Mouse (Mus musculus): Measurements from ENCODE around the gene Cenpu. TPM values are rescaled to one million over a fixed set of nuclear protein-coding genes. Genes with fewer than 3 reads are reported as not detected.

Gene Cenpu
- polyA plus RNA-seq, 1 experiment from 2014 or later, result 6.7 TPM

GRCm38 (mm10) chr8:46587911-46588310 lies 36.1 kb downstream of the Cenpu start:
- Histone ChIP-seq H3K4me2 (ENCODE audit: low read depth, low read length) (no peak overlapping the region), H3K27ac (ENCODE audit: low read depth, low read length) (no peak overlapping the region), H3K27me3 (ENCODE audit: control insufficient read depth, insufficient read depth, low read length) (no peaks in the 10 kb centered on the region), H3K9ac (replicated peaks; ENCODE audit: low read depth, low read length) (no peak overlapping the region), H3K4me1 (ENCODE audit: control insufficient read depth, insufficient read depth, low read length) (no peaks in the 10 kb centered on the region), H3K4me3 (ENCODE audit: low read depth, low read length) (no peak overlapping the region), H3K36me3 (ENCODE audit: control insufficient read depth, insufficient read depth, low read length) (no peaks in the 10 kb centered on the region), H3K9me3 (ENCODE audit: control insufficient read depth, low read length) (no peaks in the 10 kb centered on the region)
- WGBS, result 95% methylated on average over 5 of the region's 5 CpGs
- ATAC-seq (ENCODE audit: low read depth), result no peak

GRCm38 (mm10) chr8:46588663-46589062 lies 36.8 kb downstream of the Cenpu start:
- H3K9ac ChIP-seq (replicated peaks; ENCODE audit: low read depth, low read length), result no peak overlapping the region
- no peaks in the 10 kb centered on the region for H3K27me3 ChIP-seq (ENCODE audit: control insufficient read depth, insufficient read depth, low read length)
- no peaks in the 10 kb centered on the region for H3K9me3 ChIP-seq (ENCODE audit: control insufficient read depth, low read length)
- H3K27ac ChIP-seq (ENCODE audit: low read depth, low read length), result no peak overlapping the region
- no peak overlapping the region for H3K4me3 ChIP-seq (ENCODE audit: low read depth, low read length)
- H3K4me1 ChIP-seq (ENCODE audit: control insufficient read depth, insufficient read depth, low read length), result no peaks in the 10 kb centered on the region
- no peak for ATAC-seq (ENCODE audit: low read depth)
- no peaks in the 10 kb centered on the region for H3K36me3 ChIP-seq (ENCODE audit: control insufficient read depth, insufficient read depth, low read length)
- 92% methylated on average over 2 of the region's 2 CpGs for WGBS
- H3K4me2 ChIP-seq (ENCODE audit: low read depth, low read length), result no peak overlapping the region

GRCm38 (mm10) chr8:46593067-46593466 lies 41.2 kb downstream of the Cenpu start:
- H3K9ac ChIP-seq (replicated peaks; ENCODE audit: low read depth, low read length), result no peak overlapping the region
- no peaks in the 10 kb centered on the region for H3K9me3 ChIP-seq (ENCODE audit: control insufficient read depth, low read length)
- no peak overlapping the region for H3K4me3 ChIP-seq (ENCODE audit: low read depth, low read length)
- H3K27ac ChIP-seq (ENCODE audit: low read depth, low read length), result no peak overlapping the region
- 84% methylated on average over 8 of the region's 8 CpGs for WGBS
- H3K4me1 ChIP-seq (ENCODE audit: control insufficient read depth, insufficient read depth, low read length), result no peaks in the 10 kb centered on the region
- ATAC-seq (ENCODE audit: low read depth), result no peak
- no peaks in the 10 kb centered on the region for H3K27me3 ChIP-seq (ENCODE audit: control insufficient read depth, insufficient read depth, low read length)
- H3K4me2 ChIP-seq (ENCODE audit: low read depth, low read length), result no peak overlapping the region
- H3K36me3 ChIP-seq (ENCODE audit: control insufficient read depth, insufficient read depth, low read length), result no peaks in the 10 kb centered on the region

GRCm38 (mm10) chr8:46593772-46594171 lies 41.9 kb downstream of the Cenpu start:
- H3K27me3 ChIP-seq (ENCODE audit: control insufficient read depth, insufficient read depth, low read length), result no peaks in the 10 kb centered on the region
- 86% methylated on average over 2 of the region's 2 CpGs for WGBS
- no peak overlapping the region for H3K4me3 ChIP-seq (ENCODE audit: low read depth, low read length)
- H3K36me3 ChIP-seq (ENCODE audit: control insufficient read depth, insufficient read depth, low read length), result no peaks in the 10 kb centered on the region
- H3K4me1 ChIP-seq (ENCODE audit: control insufficient read depth, insufficient read depth, low read length), result no peaks in the 10 kb centered on the region
- H3K9ac ChIP-seq (replicated peaks; ENCODE audit: low read depth, low read length), result no peak overlapping the region
- H3K4me2 ChIP-seq (ENCODE audit: low read depth, low read length), result no peak overlapping the region
- no peak for ATAC-seq (ENCODE audit: low read depth)
- H3K9me3 ChIP-seq (ENCODE audit: control insufficient read depth, low read length), result no peaks in the 10 kb centered on the region
- H3K27ac ChIP-seq (ENCODE audit: low read depth, low read length), result no peak overlapping the region

GRCm38 (mm10) chr8:46595593-46595992 lies 43.8 kb downstream of the Cenpu start:
- 93% methylated on average over 2 of the region's 2 CpGs for WGBS
- no peaks in the 10 kb centered on the region for H3K36me3 ChIP-seq (ENCODE audit: control insufficient read depth, insufficient read depth, low read length)
- no peaks in the 10 kb centered on the region for H3K9me3 ChIP-seq (ENCODE audit: control insufficient read depth, low read length)
- no peak overlapping the region for H3K27ac ChIP-seq (ENCODE audit: low read depth, low read length)
- no peak for ATAC-seq (ENCODE audit: low read depth)
- no peaks in the 10 kb centered on the region for H3K27me3 ChIP-seq (ENCODE audit: control insufficient read depth, insufficient read depth, low read length)
- H3K9ac ChIP-seq (replicated peaks; ENCODE audit: low read depth, low read length), result no peak overlapping the region
- H3K4me2 ChIP-seq (ENCODE audit: low read depth, low read length), result no peak overlapping the region
- H3K4me1 ChIP-seq (ENCODE audit: control insufficient read depth, insufficient read depth, low read length), result no peaks in the 10 kb centered on the region
- H3K4me3 ChIP-seq (ENCODE audit: low read depth, low read length), result no peak overlapping the region

GRCm38 (mm10) chr8:46596530-46596929 lies 44.7 kb downstream of the Cenpu start:
- 97% methylated on average over 2 of the region's 2 CpGs for WGBS
- Histone ChIP-seq H3K9ac (replicated peaks; ENCODE audit: low read depth, low read length) (no peak overlapping the region), H3K4me2 (ENCODE audit: low read depth, low read length) (no peak overlapping the region), H3K27me3 (ENCODE audit: control insufficient read depth, insufficient read depth, low read length) (no peaks in the 10 kb centered on the region), H3K9me3 (ENCODE audit: control insufficient read depth, low read length) (no peaks in the 10 kb centered on the region), H3K4me3 (ENCODE audit: low read depth, low read length) (no peak overlapping the region), H3K4me1 (ENCODE audit: control insufficient read depth, insufficient read depth, low read length) (no peaks in the 10 kb centered on the region), H3K27ac (ENCODE audit: low read depth, low read length) (no peak overlapping the region), H3K36me3 (ENCODE audit: control insufficient read depth, insufficient read depth, low read length) (no peaks in the 10 kb centered on the region)
- ATAC-seq (ENCODE audit: low read depth), result no peak

GRCm38 (mm10) chr8:46597411-46597810 lies 45.6 kb downstream of the Cenpu start:
- H3K27ac ChIP-seq (ENCODE audit: low read depth, low read length), result no peak overlapping the region
- no peak for ATAC-seq (ENCODE audit: low read depth)
- no peaks in the 10 kb centered on the region for H3K4me1 ChIP-seq (ENCODE audit: control insufficient read depth, insufficient read depth, low read length)
- no peaks in the 10 kb centered on the region for H3K9me3 ChIP-seq (ENCODE audit: control insufficient read depth, low read length)
- no peak overlapping the region for H3K4me3 ChIP-seq (ENCODE audit: low read depth, low read length)
- no peaks in the 10 kb centered on the region for H3K27me3 ChIP-seq (ENCODE audit: control insufficient read depth, insufficient read depth, low read length)
- no peaks in the 10 kb centered on the region for H3K36me3 ChIP-seq (ENCODE audit: control insufficient read depth, insufficient read depth, low read length)
- no peak overlapping the region for H3K4me2 ChIP-seq (ENCODE audit: low read depth, low read length)
- H3K9ac ChIP-seq (replicated peaks; ENCODE audit: low read depth, low read length), result no peak overlapping the region
- WGBS, result 80% methylated on average over 2 of the region's 2 CpGs

- WGBS, result 96% methylated on average over 2 of the region's 2 CpGs
- no peak for ATAC-seq (ENCODE audit: low read depth)
- no peaks in the 10 kb centered on the region for H3K36me3 ChIP-seq (ENCODE audit: control insufficient read depth, insufficient read depth, low read length)
Measured at GRCm38 (mm10) chr8:46598114-46598513, 46.3 kb downstream of the Cenpu start.

GRCm38 (mm10) chr8:46598753-46599152 lies 46.9 kb downstream of the Cenpu start:
- no peak for ATAC-seq (ENCODE audit: low read depth)
- no peaks in the 10 kb centered on the region for H3K27me3 ChIP-seq (ENCODE audit: control insufficient read depth, insufficient read depth, low read length)
- no peaks in the 10 kb centered on the region for H3K9me3 ChIP-seq (ENCODE audit: control insufficient read depth, low read length)
- H3K4me3 ChIP-seq (ENCODE audit: low read depth, low read length), result no peak overlapping the region
- H3K4me2 ChIP-seq (ENCODE audit: low read depth, low read length), result no peak overlapping the region
- no peak overlapping the region for H3K27ac ChIP-seq (ENCODE audit: low read depth, low read length)
- WGBS, result 98% methylated on average over 5 of the region's 5 CpGs
- H3K4me1 ChIP-seq (ENCODE audit: control insufficient read depth, insufficient read depth, low read length), result no peaks in the 10 kb centered on the region
- no peak overlapping the region for H3K9ac ChIP-seq (replicated peaks; ENCODE audit: low read depth, low read length)
- H3K36me3 ChIP-seq (ENCODE audit: control insufficient read depth, insufficient read depth, low read length), result no peaks in the 10 kb centered on the region

More at GRCm38 (mm10) chr8:46598114-46598513, 46.3 kb downstream of the Cenpu start:
- H3K4me3 ChIP-seq (ENCODE audit: low read depth, low read length), result no peak overlapping the region
- no peak overlapping the region for H3K27ac ChIP-seq (ENCODE audit: low read depth, low read length)
- H3K4me1 ChIP-seq (ENCODE audit: control insufficient read depth, insufficient read depth, low read length), result no peaks in the 10 kb centered on the region
- no peaks in the 10 kb centered on the region for H3K9me3 ChIP-seq (ENCODE audit: control insufficient read depth, low read length)
- no peaks in the 10 kb centered on the region for H3K27me3 ChIP-seq (ENCODE audit: control insufficient read depth, insufficient read depth, low read length)
- H3K4me2 ChIP-seq (ENCODE audit: low read depth, low read length), result no peak overlapping the region
- no peak overlapping the region for H3K9ac ChIP-seq (replicated peaks; ENCODE audit: low read depth, low read length)

All from neural tube, embryonic 14.5 days (tissue).